Mouse (Mus musculus): ENCODE measurements around the gene Slc35d2.

GRCm38 (mm10) chr13:64178000-64178399 is 48.8 kb upstream of the Slc35d2 start:
- TF ChIP-seq CTCF (IDR thresholded peaks at IDR 0.05) (no peak), EP300 (IDR thresholded peaks at IDR 0.05) (no peak)
